Mouse (Mus musculus) liver, embryonic 11.5 days (tissue): Measurements from ENCODE around the gene Zfp592. TPM values are rescaled to one million over a fixed set of nuclear protein-coding genes. Genes with fewer than 3 reads are reported as not detected.
"Not testable (repeated sequence)": the region's sequence is repeated elsewhere in the genome, so short reads cannot be mapped to it uniquely, and the experiment has no call there.

Experiments
- ATAC-seq: fragments of 200-750 bp; cut with Nextera tagmentation; replicated peaks from 2 replicates; pipeline ENCODE4 v1.8.0; 2017; ENCODE audit warnings: moderate number of reproducible peaks, mild to moderate bottlenecking, moderate TSS enrichment, moderate library complexity; ENCODE audit not compliant: low FRiP score
- DNase-seq: peaks from one replicate; pipeline ENCODE4 v3.0.0-alpha.2; 2017; ENCODE audit warnings: low spot score
- H3K27ac ChIP-seq: fragments of 300-500 bp; sonication (generic); 2 replicates; pipeline ENCODE4 v1.5.1; 2014; ENCODE audit warnings: mild to moderate bottlenecking, low read depth, low read length, control low read depth
- H3K27me3 ChIP-seq: fragments of 300-500 bp; sonication (generic); replicated peaks from 2 replicates; pipeline ENCODE4 v1.6.1; 2014; ENCODE audit warnings: low read length, mixed read lengths; ENCODE audit not compliant: control insufficient read depth, insufficient read depth
- H3K36me3 ChIP-seq: fragments of 300-500 bp; sonication (generic); 2 replicates; pipeline ENCODE4 v1.6.1; 2014; ENCODE audit warnings: mild to moderate bottlenecking, low read length, moderate library complexity, mixed read lengths; ENCODE audit not compliant: control insufficient read depth, insufficient read depth
- H3K4me1 ChIP-seq: fragments of 300-500 bp; sonication (generic); replicated peaks from 2 replicates; pipeline ENCODE4 v1.6.1; 2014; ENCODE audit warnings: low read length, mixed read lengths; ENCODE audit not compliant: control insufficient read depth, insufficient read depth
- H3K4me2 ChIP-seq: fragments of 300-500 bp; sonication (generic); 2 replicates; pipeline ENCODE4 v1.6.1; 2014; ENCODE audit warnings: mild to moderate bottlenecking, control low read depth, moderate library complexity
- H3K4me3 ChIP-seq: fragments of 300-500 bp; sonication (generic); 2 replicates; pipeline ENCODE4 v1.5.1; 2014; ENCODE audit warnings: low read depth, low read length, control low read depth
- H3K9ac ChIP-seq: fragments of 300-500 bp; sonication (generic); 2 replicates; pipeline ENCODE4 v1.6.1; 2014; ENCODE audit warnings: low read depth, low read length, control low read depth
- H3K9me3 ChIP-seq: fragments of 300-500 bp; sonication (generic); 2 replicates; pipeline ENCODE4 v1.6.1; 2016; ENCODE audit warnings: low read length, inconsistent platforms, mixed read lengths; ENCODE audit not compliant: control insufficient read depth
- WGBS: fragments of 180-500 bp; shearing (Covaris S2); extraction: QIAGEN DNeasy Blood & Tissue Kit; methylation state at CpG from one replicate; pipeline ENCODE4 v1.1.7; 2014; 5-methylcytosine and 5-hydroxymethylcytosine counted together
- polyA plus RNA-seq: library from polyadenylated mRNA; unstranded; fragments of >200 nt; fragmentation: Nextera tagmentation; extraction: Ambion mirVana; gene quantifications from 2 replicates; pipeline ENCODE4 v1.2.1, GENCODE M21; 2014

Zfp592 gene
- polyA plus RNA-seq, 1 experiment from 2014 or later, result 26.2 TPM

GRCm38 (mm10) chr7:80970913-80971312 lies 22.6 kb upstream of the Zfp592 start:
- no peak for DNase-seq

GRCm38 (mm10) chr7:80971419-80971818 lies 22.1 kb upstream of the Zfp592 start:
- Histone ChIP-seq H3K4me3 (no peak overlapping the region), H3K4me1 (no peaks in the 10 kb centered on the region), H3K36me3 (no peaks in the 10 kb centered on the region), H3K27me3 (no peaks in the 10 kb centered on the region), H3K9ac (no peak overlapping the region), H3K4me2 (no peak overlapping the region), H3K27ac (no peak overlapping the region), H3K9me3 (no peaks in the 10 kb centered on the region)
- no peak for DNase-seq
- 67% methylated on average over 2 of the region's 2 CpGs for WGBS
- no peak for ATAC-seq

More at GRCm38 (mm10) chr7:80970913-80971312, 22.6 kb upstream of the Zfp592 start:
- Histone ChIP-seq H3K4me2 (no peak overlapping the region), H3K27ac (no peak overlapping the region), H3K9me3 (no peaks in the 10 kb centered on the region), H3K9ac (no peak overlapping the region), H3K4me3 (no peak overlapping the region), H3K4me1 (no peaks in the 10 kb centered on the region), H3K27me3 (no peaks in the 10 kb centered on the region), H3K36me3 (no peaks in the 10 kb centered on the region)
- no peak for ATAC-seq
- 69% methylated on average over 3 of the region's 3 CpGs for WGBS

- H3K4me3 ChIP-seq, result no peak overlapping the region
- H3K9me3 ChIP-seq, result no peaks in the 10 kb centered on the region
- H3K27me3 ChIP-seq, result no peaks in the 10 kb centered on the region
- DNase-seq, result no peak
- H3K27ac ChIP-seq, result no peak overlapping the region
- no peaks in the 10 kb centered on the region for H3K4me1 ChIP-seq
- no peak for ATAC-seq
- WGBS, result 88% methylated on average over 5 of the region's 5 CpGs
- no peak overlapping the region for H3K9ac ChIP-seq
- no peak overlapping the region for H3K4me2 ChIP-seq
- no peaks in the 10 kb centered on the region for H3K36me3 ChIP-seq
Measured at GRCm38 (mm10) chr7:80972082-80972481, 21.4 kb upstream of the Zfp592 start.

GRCm38 (mm10) chr7:80972920-80973637 lies 20.4 kb upstream of the Zfp592 start:
- H3K36me3 ChIP-seq, H3K4me1 ChIP-seq, DNase-seq, H3K4me2 ChIP-seq, H3K27me3 ChIP-seq, H3K9ac ChIP-seq, H3K9me3 ChIP-seq, H3K4me3 ChIP-seq, H3K27ac ChIP-seq, ATAC-seq: not testable (repeated sequence)
- WGBS, result 75% methylated on average over 4 of the region's 4 CpGs

- DNase-seq, H3K9me3 ChIP-seq, H3K36me3 ChIP-seq, ATAC-seq, H3K27ac ChIP-seq, H3K9ac ChIP-seq, H3K27me3 ChIP-seq, H3K4me3 ChIP-seq, H3K4me1 ChIP-seq, H3K4me2 ChIP-seq: not testable (repeated sequence)
- WGBS, result 41% methylated on average over 3 of the region's 3 CpGs
Measured at GRCm38 (mm10) chr7:80973638-80974015, 19.9 kb upstream of the Zfp592 start.

GRCm38 (mm10) chr7:80980566-80980965 lies 12.9 kb upstream of the Zfp592 start:
- no peak overlapping the region for H3K9ac ChIP-seq
- 86% methylated on average over 11 of the region's 11 CpGs for WGBS

GRCm38 (mm10) chr7:80986458-80987187 lies 6.9 kb upstream of the Zfp592 start:
- H3K9me3 ChIP-seq, result no peaks in the 10 kb centered on the region
- peak overlapping the region; percentile 57 for H3K4me2 ChIP-seq
- ATAC-seq (peak; percentile 69), DNase-seq (no peak)
- H3K9ac ChIP-seq, result peak overlapping the region; percentile 26
- peaks cover 34% of the 10 kb centered on the region for H3K4me1 ChIP-seq
- no peaks in the 10 kb centered on the region for H3K27me3 ChIP-seq
- 14% methylated on average over 6 of the region's 6 CpGs for WGBS
- H3K4me3 ChIP-seq, result no peak overlapping the region
- no peaks in the 10 kb centered on the region for H3K36me3 ChIP-seq
- H3K27ac ChIP-seq, result peak overlapping the region; percentile 72

More at GRCm38 (mm10) chr7:80980566-80980965, 12.9 kb upstream of the Zfp592 start:
- Histone ChIP-seq H3K4me3 (no peak overlapping the region), H3K27ac (no peak overlapping the region), H3K27me3 (no peaks in the 10 kb centered on the region), H3K4me1 (no peaks in the 10 kb centered on the region; the same call in 1 of the 2 replicates), H3K36me3 (no peaks in the 10 kb centered on the region), H3K4me2 (no peak overlapping the region), H3K9me3 (no peaks in the 10 kb centered on the region)
- DNase-seq (no peak), ATAC-seq (no peak)

- Histone ChIP-seq H3K36me3 (no peaks in the 10 kb centered on the region), H3K4me1 (peaks cover 45% of the 10 kb centered on the region), H3K9me3 (no peaks in the 10 kb centered on the region), H3K27me3 (no peaks in the 10 kb centered on the region), H3K4me3 (no peak overlapping the region), H3K9ac (no peak overlapping the region), H3K27ac (peak overlapping the region; percentile 72), H3K4me2 (no peak overlapping the region; the same call in 1 of the 2 replicates)
- WGBS, result 33% methylated on average over 4 of the region's 4 CpGs
- ATAC-seq (0 out of 2 replicates have a peak, but pooled peaks have one; percentile 26), DNase-seq (no peak)
Measured at GRCm38 (mm10) chr7:80987805-80988625, 5.5 kb upstream of the Zfp592 start.
